Comparison of ENCODE assay signal across 8 mouse cellular contexts in genomic region chr7:62418346-62418745, GRCm38 (mm10). TPM values are rescaled to one million over a fixed set of nuclear protein-coding genes. Genes with fewer than 3 reads are reported as not detected.
DNase-seq lines count a peak whose midpoint lies in the region; ATAC-seq and TF ChIP-seq lines count a peak whose summit lies in the region.
"Had no signal": no experiment of that assay in that cellular context is flagged by ENCODE, and none has a peak within 500 bp of the region (broad histone marks: within the 10 kb centered on the region; RNA-seq: fewer than 3 reads in every experiment).

No protein-coding gene starts in this region.

- peak overlapping the region; percentile 70 for H3K4me3 ChIP-seq in forebrain, embryonic 11.5 days (ENCODE audit: low read depth, low read length)
- H3K4me3 ChIP-seq in intestine, embryonic 16.5 days (ENCODE audit: low read length), result peak overlapping the region; percentile 73; the same call in 1 of the 2 replicates
- H3K4me3 ChIP-seq in olfactory bulb, adult 2 months (ENCODE audit: insufficient read depth, low read depth, low read length), result peak overlapping the region; percentile 71; the same call in 1 of the 2 replicates

- peak overlapping the region; percentile 90 for H3K9ac ChIP-seq in forebrain, embryonic 11.5 days (ENCODE audit: low read length)
- H3K9ac ChIP-seq in intestine, embryonic 16.5 days (ENCODE audit: low read depth, low read length), result no peak overlapping the region

- intact Hi-C loops in left cerebral cortex, postnatal 4 days (cut with DNase I), result no loop called here
- intact Hi-C loops in left cerebral cortex, postnatal 14 days (cut with DNase I), result no loop called here

- TF ChIP-seq CTCF in olfactory bulb, adult 2 months (IDR thresholded peaks at IDR 0.05; ENCODE audit: insufficient read depth, low read depth, low read length), result no peak

- no peak for TF ChIP-seq POLR2A in olfactory bulb, adult 2 months (IDR thresholded peaks at IDR 0.05; ENCODE audit: insufficient read depth, low read depth, low read length)

- peak; percentile 13 for DNase-seq in left cerebral cortex, postnatal 4 days
- no peak for DNase-seq in left cerebral cortex, adult 18-20 months (ENCODE audit: low spot score in 2 of 2)
- DNase-seq in forebrain, embryonic 11.5 days (ENCODE audit: low spot score), result no peak
- no peak for DNase-seq in ovary, postnatal 14 days (ENCODE audit: low spot score)
- DNase-seq in left cerebral cortex, postnatal 14 days (ENCODE audit: low spot score in 2 of 2), result no peak

- ATAC-seq in forebrain, embryonic 11.5 days (replicated peaks; ENCODE audit: low FRiP score), result no peak
- ATAC-seq in intestine, embryonic 16.5 days, result no peak

- H3K27me3 ChIP-seq in forebrain, embryonic 11.5 days (ENCODE audit: control insufficient read depth, insufficient read depth, low read length), result no peaks in the 10 kb centered on the region
- H3K27me3 ChIP-seq in intestine, embryonic 16.5 days (replicated peaks; ENCODE audit: control insufficient read depth, insufficient read depth, low read length), result no peaks in the 10 kb centered on the region

- H3K9me3 ChIP-seq in forebrain, embryonic 11.5 days (ENCODE audit: control insufficient read depth, low read length), result no peaks in the 10 kb centered on the region; the same call in 1 of the 2 replicates
- H3K9me3 ChIP-seq in intestine, embryonic 16.5 days (ENCODE audit: control insufficient read depth, low read length), result peaks cover 3% of the 10 kb centered on the region; the same call in 1 of the 2 replicates

- 48% methylated on average over 9 of the region's 9 CpGs for WGBS in forebrain, embryonic 11.5 days
- 83% methylated on average over 9 of the region's 9 CpGs for WGBS in intestine, embryonic 16.5 days
- WGBS in olfactory bulb, adult 2 months, result 47% methylated on average over 9 of the region's 9 CpGs

- no peaks in the 10 kb centered on the region for H3K36me3 ChIP-seq in forebrain, embryonic 11.5 days (ENCODE audit: control insufficient read depth, insufficient read depth, low read length)
- H3K36me3 ChIP-seq in intestine, embryonic 16.5 days (ENCODE audit: control insufficient read depth, insufficient read depth, low read length), result no peaks in the 10 kb centered on the region

- no peaks in the 10 kb centered on the region for H3K4me1 ChIP-seq in forebrain, embryonic 11.5 days (replicated peaks; ENCODE audit: control insufficient read depth, insufficient read depth, low read length)
- peaks cover 8% of the 10 kb centered on the region for H3K4me1 ChIP-seq in intestine, embryonic 16.5 days (ENCODE audit: control insufficient read depth, insufficient read depth, low read length)
- H3K4me1 ChIP-seq in olfactory bulb, adult 2 months (ENCODE audit: control insufficient read depth, insufficient read depth, low read length), result no peaks in the 10 kb centered on the region; the same call in 1 of the 2 replicates

- H3K4me2 ChIP-seq in forebrain, embryonic 11.5 days (ENCODE audit: low read depth, low read length, severe bottlenecking), result peak overlapping the region; percentile 64
- peak overlapping the region; percentile 65; the same call in 1 of the 2 replicates for H3K4me2 ChIP-seq in intestine, embryonic 16.5 days (ENCODE audit: low read depth, low read length)

- peak overlapping the region; percentile 92 for H3K27ac ChIP-seq in forebrain, embryonic 11.5 days (ENCODE audit: low read depth, low read length)
- H3K27ac ChIP-seq in intestine, embryonic 16.5 days (ENCODE audit: low read length), result no peak overlapping the region
- no peak overlapping the region for H3K27ac ChIP-seq in olfactory bulb, adult 2 months (ENCODE audit: insufficient read depth, low read depth, low read length)

RNA-seq across cellular contexts. Expression of gene Mkrn3, which starts 1.6 kb away (rescaled TPM):
- 10 to 100 TPM; 17.9 to 19.8 TPM for total RNA-seq in left cerebral cortex, postnatal 4 days (2021)
- under 1 TPM; 0.33 to 0.56 TPM for total RNA-seq in left cerebral cortex, adult 18-20 months (2021)
- polyA plus RNA-seq in forebrain, embryonic 11.5 days (2014; fragmentation: Nextera tagmentation; extraction: Ambion mirVana), result 19.3 and 20.7 TPM in 2 replicates
- 2.9 and 3.1 TPM in 2 replicates for polyA plus RNA-seq in intestine, embryonic 16.5 days (2015; fragmentation: Nextera tagmentation; extraction: Ambion mirVana)
- not detected in 2 replicates for polyA plus RNA-seq in olfactory bulb, adult 2 months (2012; ENCODE audit: insufficient read depth, insufficient read length, low replicate concordance, missing spikeins)
- 10 to 100 TPM; 13.8 to 15.2 TPM for total RNA-seq in left cerebral cortex, postnatal 14 days (2021)

RNA-seq across cellular contexts. Expression of gene Magel2, which starts 41.5 kb away (rescaled TPM):
- total RNA-seq in left cerebral cortex, postnatal 4 days (2021), result 10 to 100 TPM in 1 of 2 experiments, 1 to 10 TPM in 1; 6.7 to 12.1 TPM
- 1 to 10 TPM; 1.3 to 1.5 TPM for total RNA-seq in left cerebral cortex, adult 18-20 months (2021)
- polyA plus RNA-seq in forebrain, embryonic 11.5 days (2014; fragmentation: Nextera tagmentation; extraction: Ambion mirVana), result 12.5 and 13.9 TPM in 2 replicates
- 0.50 and 0.59 TPM in 2 replicates for polyA plus RNA-seq in intestine, embryonic 16.5 days (2015; fragmentation: Nextera tagmentation; extraction: Ambion mirVana)
- polyA plus RNA-seq in olfactory bulb, adult 2 months (2012; ENCODE audit: insufficient read depth, insufficient read length, low replicate concordance, missing spikeins), result not detected in 2 replicates
- total RNA-seq in left cerebral cortex, postnatal 14 days (2021), result 1 to 10 TPM; 1.7 to 3.1 TPM
- polyA plus RNA-seq: gonadal fat pad, adult 2 months had no signal

RNA-seq across cellular contexts. Expression of gene Peg12, which starts 46.0 kb away (rescaled TPM):
- 1 to 10 TPM; 1.5 to 2.5 TPM for total RNA-seq in left cerebral cortex, postnatal 4 days (2021)
- under 1 TPM; 0.14 to 0.23 TPM for total RNA-seq in left cerebral cortex, adult 18-20 months (2021)
- 105 and 108 TPM in 2 replicates for polyA plus RNA-seq in forebrain, embryonic 11.5 days (2014; fragmentation: Nextera tagmentation; extraction: Ambion mirVana)
- 14.0 and 15.5 TPM in 2 replicates for polyA plus RNA-seq in intestine, embryonic 16.5 days (2015; fragmentation: Nextera tagmentation; extraction: Ambion mirVana)
- not detected in 2 replicates for polyA plus RNA-seq in olfactory bulb, adult 2 months (2012; ENCODE audit: insufficient read depth, insufficient read length, low replicate concordance, missing spikeins)
- total RNA-seq in left cerebral cortex, postnatal 14 days (2021), result under 1 TPM; 0.53 to 0.64 TPM

Comparison
In these comparisons a context has a peak if more than half of its experiments do, and no peak if none do; other contexts are left out.
1. RNA of gene Mkrn3, which starts 1.6 kb away (total RNA-seq): 17.9 to 19.8 TPM in left cerebral cortex, postnatal 4 days and 13.8 to 15.2 TPM in left cerebral cortex, postnatal 14 days; 0.33 to 0.56 TPM in left cerebral cortex, adult 18-20 months; every median in the first group is over 4 times any median in the second.
2. Peak in every context shown above with its lines, with median percentiles within 50 percentile points of each other: H3K4me3 ChIP-seq.